Mouse (Mus musculus) embryonic fibroblast, embryonic 13.5 days (primary cell): ENCODE results near the gene Defa34. TPM values are rescaled to one million over a fixed set of nuclear protein-coding genes. Genes with fewer than 3 reads are reported as not detected.
"Not testable (repeated sequence)": the region's sequence is repeated elsewhere in the genome, so short reads cannot be mapped to it uniquely, and the experiment has no call there.

Source experiments
- H3K27ac ChIP-seq: 2 replicates; pipeline ENCODE4 v1.5.1; 2012; ENCODE audit warnings: low read length, control low read depth, inconsistent platforms; ENCODE audit not compliant: insufficient read depth
- H3K4me1 ChIP-seq: 2 replicates; pipeline ENCODE4 v1.6.1; 2011; ENCODE audit warnings: low read length; ENCODE audit not compliant: control insufficient read depth, insufficient read depth
- H3K4me3 ChIP-seq: 2 replicates; pipeline ENCODE4 v1.5.1; 2011; ENCODE audit warnings: mild to moderate bottlenecking, control low read depth, low read length; ENCODE audit not compliant: insufficient read depth
- polyA plus RNA-seq: library from polyadenylated mRNA; stranded (reverse); fragments of >200 nt; gene quantifications from 2 replicates; pipeline ENCODE4 v1.2.4, GENCODE M21; 2011; ENCODE audit warnings: low read depth; ENCODE audit not compliant: missing spikeins, insufficient read length

Defa34 gene
- polyA plus RNA-seq: not detected in 2 replicates

- not testable (repeated sequence) for H3K4me1 ChIP-seq, H3K27ac ChIP-seq, H3K4me3 ChIP-seq
These were observed at the start of gene Defa34 for GRCm38 (mm10) chr8:21665497-21665896. TSS of gene Defa34 (plus strand) at chr8:21665797.

- H3K4me3 ChIP-seq, H3K4me1 ChIP-seq, H3K27ac ChIP-seq: not testable (repeated sequence)
These were observed 47.7 kb upstream of the Defa34 start, which contains the start of gene Defa26 for GRCm38 (mm10) chr8:21617883-21618282. TSS of gene Defa26 (plus strand) at chr8:21618183.

GRCm38 (mm10) chr8:21655480-21655879, 10.1 kb upstream of the Defa34 start, which contains the start of gene Defa17:
TSS of gene Defa17 (plus strand) at chr8:21655780.
- not testable (repeated sequence) for H3K4me1 ChIP-seq, H3K4me3 ChIP-seq, H3K27ac ChIP-seq

DNA sequence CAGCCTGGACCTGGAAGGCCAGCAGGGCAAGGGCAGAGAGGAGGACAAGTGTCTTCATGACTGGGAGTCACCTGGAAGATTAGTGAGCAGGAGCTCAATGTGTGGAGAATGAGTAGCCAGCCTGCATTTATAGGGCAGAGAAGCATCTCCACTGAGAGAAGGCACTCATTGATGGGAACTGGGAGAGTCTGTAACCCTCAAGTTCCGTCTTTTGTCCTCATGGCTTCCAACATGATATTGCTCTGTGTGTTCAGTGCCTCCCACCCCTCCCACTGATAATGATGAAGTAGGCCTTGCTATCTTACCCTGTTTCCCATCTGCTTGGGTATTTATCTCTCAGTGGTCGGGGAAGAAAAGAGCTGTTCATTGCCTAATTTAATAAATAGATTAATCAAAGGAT, 37.9 kb downstream of the Defa34 start, which contains the start of gene AY761184:
TSS of gene AY761184 (minus strand) at position 101 of the 400 bp plus-strand sequence.
- not testable (repeated sequence) for H3K4me3 ChIP-seq, H3K4me1 ChIP-seq, H3K27ac ChIP-seq

Other genes starting within 250 kb of the Defa34 start
- gene Defa36, start 238.4 kb upstream of the Defa34 start, polyA plus RNA-seq: not detected in 2 replicates
- gene Gm7849, start 209.2 kb upstream of the Defa34 start, polyA plus RNA-seq: not detected in 2 replicates
- not detected in 2 replicates for gene Defa20, start 156.5 kb upstream of the Defa34 start, polyA plus RNA-seq
- not detected in 2 replicates for gene Defa32, start 136.8 kb upstream of the Defa34 start, polyA plus RNA-seq
- not detected in 2 replicates for gene Defa37, start 100.4 kb upstream of the Defa34 start, polyA plus RNA-seq
- not detected in 2 replicates for gene Defa28, start 82.8 kb upstream of the Defa34 start, polyA plus RNA-seq
- gene Gm7861, start 71.3 kb upstream of the Defa34 start, polyA plus RNA-seq: not detected in 2 replicates
- not detected in 2 replicates for gene Defa26, start 47.6 kb upstream of the Defa34 start, polyA plus RNA-seq
- gene Defa17, start 10.0 kb upstream of the Defa34 start, polyA plus RNA-seq: not detected in 2 replicates
- gene AY761184, start 37.8 kb downstream of the Defa34 start, polyA plus RNA-seq: not detected in 2 replicates
- not detected in 2 replicates for gene Defa24, start 68.7 kb downstream of the Defa34 start, polyA plus RNA-seq
- gene Defb50, start 157.7 kb downstream of the Defa34 start, polyA plus RNA-seq: not detected in 2 replicates
- gene Defb2, start 174.1 kb downstream of the Defa34 start, polyA plus RNA-seq: not detected in 2 replicates
- gene Defb10, start 193.1 kb downstream of the Defa34 start, polyA plus RNA-seq: not detected in 2 replicates
- gene Defb9, start 219.6 kb downstream of the Defa34 start, polyA plus RNA-seq: not detected in 2 replicates
- not detected in 2 replicates for gene Defb11, start 240.6 kb downstream of the Defa34 start, polyA plus RNA-seq